Mouse (Mus musculus) frontal cortex, adult 2 months (tissue): ENCODE measurements around the gene Fam186b. TPM values are rescaled to one million over a fixed set of nuclear protein-coding genes. Genes with fewer than 3 reads are reported as not detected.
"Not testable (repeated sequence)": the region's sequence is repeated elsewhere in the genome, so short reads cannot be mapped to it uniquely, and the experiment has no call there.

Source experiments
- DNase-seq, 2 experiments: peaks; one replicate each; pipeline ENCODE4 v3.0.0; 2022; ENCODE audit warnings: low spot score in 1 of 2; ENCODE audit errors: extremely low spot score in 1 of 2
- polyA plus RNA-seq: library from polyadenylated mRNA; depleted of rRNA; stranded (reverse); fragments of >200 nt; gene quantifications from 2 replicates; pipeline ENCODE4 v1.2.3, GENCODE M21; 2012

Fam186b gene
- polyA plus RNA-seq, 1 experiment = 1.7 TPM

GRCm38 (mm10) chr15:99264363-99264762 lies 31.3 kb downstream of the Fam186b start:
- DNase-seq = no peak

- no peak for DNase-seq
These were observed 33.0 kb downstream of the Fam186b start for GRCm38 (mm10) chr15:99262702-99263101.

DNA sequence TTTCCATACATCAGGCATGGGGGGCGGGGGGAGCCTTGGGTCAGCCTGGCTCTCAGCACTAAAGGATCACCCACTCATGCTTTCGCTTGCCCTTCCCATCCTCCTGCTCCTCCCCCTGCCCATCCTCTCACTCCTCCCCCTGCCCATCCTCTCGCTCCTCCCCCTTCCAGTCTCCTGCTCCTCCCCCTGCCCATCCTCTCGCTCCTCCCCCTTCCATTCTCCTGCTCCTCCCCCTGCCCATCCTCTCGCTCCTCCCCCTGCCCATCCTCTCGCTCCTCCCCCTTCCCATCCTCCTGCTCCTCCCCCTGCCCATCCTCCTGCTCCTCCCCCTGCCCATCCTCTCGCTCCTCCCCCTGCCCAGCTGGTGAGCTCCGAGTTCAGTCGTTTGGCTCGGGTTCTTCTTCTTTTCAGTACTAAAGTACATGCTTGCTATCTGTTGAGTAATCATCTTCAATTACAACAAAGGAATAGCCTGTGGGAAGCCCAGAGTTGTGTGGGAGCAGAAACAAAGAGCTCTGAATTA lies 35.9 kb downstream of the Fam186b start:
- DNase-seq = peak in 1 of 2 experiments; percentile 70

- no peak for DNase-seq
These were observed 36.4 kb downstream of the Fam186b start for GRCm38 (mm10) chr15:99259167-99259729.

DNA sequence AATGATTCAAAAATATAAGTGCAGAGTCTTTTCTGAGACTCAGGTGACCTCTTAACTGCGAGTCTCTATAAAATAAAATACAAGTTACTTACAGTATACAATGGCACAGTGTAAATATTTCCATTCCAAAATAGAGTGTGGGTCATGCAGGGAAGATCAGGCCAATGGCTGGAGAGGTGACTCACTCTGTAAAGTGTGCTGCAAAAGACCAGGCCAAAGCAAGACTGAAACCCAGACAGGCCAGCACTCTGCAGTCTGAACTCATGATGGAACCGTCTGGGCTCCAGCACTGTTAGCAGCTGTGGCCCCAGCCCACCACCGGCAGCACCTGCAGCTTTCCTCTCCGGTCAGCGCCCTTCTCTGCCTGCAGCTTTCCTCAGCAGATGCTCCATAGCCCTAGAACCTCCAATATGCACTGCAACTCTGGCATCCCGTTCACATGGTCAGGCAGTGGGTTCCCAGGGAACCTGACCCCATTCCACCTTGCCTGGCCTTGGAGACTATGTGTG lies 40.4 kb downstream of the Fam186b start:
- DNase-seq = no peak

DNA sequence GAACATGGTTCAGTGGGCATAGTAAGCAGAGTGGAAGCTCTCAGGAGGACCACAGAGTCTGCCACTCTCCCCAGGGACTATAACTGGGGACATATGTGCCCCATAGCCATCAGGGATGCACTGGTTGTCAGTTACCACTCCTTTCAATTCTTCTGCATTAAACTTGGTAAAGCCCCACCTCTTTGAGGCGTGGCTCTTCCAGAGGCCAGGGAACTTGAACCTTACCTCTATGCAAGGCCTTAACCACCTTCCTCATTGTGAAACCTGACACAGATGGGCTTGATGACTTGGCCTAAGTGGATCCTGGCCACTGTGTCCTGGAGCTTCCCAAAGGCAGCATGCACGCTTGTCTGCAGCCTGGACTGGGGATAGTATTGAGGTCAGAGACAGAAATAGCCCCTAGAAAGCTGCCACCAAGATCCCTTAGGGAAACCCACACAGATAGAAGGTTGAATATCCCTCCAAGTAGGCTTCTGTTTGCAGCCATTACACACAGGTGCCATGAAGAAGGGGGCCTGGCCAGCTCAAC lies 41.1 kb downstream of the Fam186b start:
- no peak for DNase-seq

- DNase-seq = no peak
These were observed 41.9 kb downstream of the Fam186b start for GRCm38 (mm10) chr15:99253772-99254171.

GRCm38 (mm10) chr15:99253175-99253479 lies 42.6 kb downstream of the Fam186b start:
- not testable (repeated sequence) for DNase-seq

DNA sequence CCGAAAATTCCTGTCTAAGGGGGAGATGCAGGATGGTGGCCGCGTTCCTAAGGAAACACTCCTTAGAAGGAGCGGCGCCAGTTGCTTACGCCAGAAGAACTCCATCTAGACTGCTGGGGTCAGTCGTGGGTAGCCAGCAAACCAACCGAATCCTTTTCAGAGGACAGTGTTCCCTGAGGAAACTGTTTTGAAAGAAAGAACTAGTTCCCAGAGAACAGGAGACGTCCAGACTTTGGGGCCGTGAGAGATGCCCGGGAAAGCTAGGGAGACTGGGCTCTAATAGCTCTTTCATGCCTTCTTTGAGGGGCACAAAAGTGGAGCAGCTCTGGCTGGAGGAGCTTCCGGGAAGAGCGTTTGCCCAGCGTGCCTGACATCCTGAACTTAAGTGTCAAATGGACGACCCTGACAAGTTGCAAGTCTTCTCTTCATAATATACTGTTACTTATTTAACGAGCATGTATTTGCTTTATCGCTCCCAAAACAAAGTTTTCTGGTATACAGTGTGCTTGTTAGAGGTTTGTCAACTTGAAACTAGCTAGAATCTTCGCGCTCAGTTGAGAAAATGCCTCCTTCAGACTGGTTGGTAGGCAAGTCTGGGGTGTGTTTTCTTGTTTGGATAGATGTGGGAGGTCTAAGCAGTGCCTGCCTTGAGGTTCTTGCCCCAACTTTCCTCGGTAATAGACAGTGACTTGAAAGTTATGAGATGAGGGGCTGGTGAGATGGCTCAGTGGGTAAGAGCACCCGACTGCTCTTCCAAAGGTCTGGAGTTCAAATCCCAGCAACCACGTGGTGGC lies 43.1 kb downstream of the Fam186b start:
- DNase-seq = no peak

GRCm38 (mm10) chr15:99251626-99252380 lies 43.9 kb downstream of the Fam186b start, which contains the start of gene Mcrs1:
TSS of gene Mcrs1 (minus strand) at chr15:99251961.
- DNase-seq = peak; percentile 98 to 99

- not testable (repeated sequence) for DNase-seq
These were observed 44.6 kb downstream of the Fam186b start for GRCm38 (mm10) chr15:99251111-99251510.

DNA sequence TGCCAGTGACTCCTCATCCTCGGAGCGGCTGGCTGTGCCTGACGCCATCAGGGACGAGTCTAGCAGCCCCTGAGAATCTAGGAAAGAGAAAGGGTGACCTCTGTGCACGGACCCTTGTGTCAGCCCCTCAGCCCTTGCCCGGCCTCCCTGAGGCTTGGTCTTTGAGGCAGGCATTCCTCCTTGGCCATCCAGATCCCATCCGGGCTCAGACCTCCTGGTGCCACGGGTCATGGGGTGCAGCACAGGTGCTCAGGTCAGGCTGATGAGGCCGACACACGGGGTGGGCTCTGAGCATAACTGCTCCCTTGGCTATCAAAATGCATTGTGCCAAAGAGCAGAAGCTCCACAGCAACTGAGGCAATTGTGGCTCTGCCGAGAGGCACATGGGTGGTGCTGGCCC lies 45.8 kb downstream of the Fam186b start:
- no peak for DNase-seq

- peak; percentile 82 to 87 for DNase-seq
These were observed 46.7 kb downstream of the Fam186b start for GRCm38 (mm10) chr15:99248972-99249371.

DNA sequence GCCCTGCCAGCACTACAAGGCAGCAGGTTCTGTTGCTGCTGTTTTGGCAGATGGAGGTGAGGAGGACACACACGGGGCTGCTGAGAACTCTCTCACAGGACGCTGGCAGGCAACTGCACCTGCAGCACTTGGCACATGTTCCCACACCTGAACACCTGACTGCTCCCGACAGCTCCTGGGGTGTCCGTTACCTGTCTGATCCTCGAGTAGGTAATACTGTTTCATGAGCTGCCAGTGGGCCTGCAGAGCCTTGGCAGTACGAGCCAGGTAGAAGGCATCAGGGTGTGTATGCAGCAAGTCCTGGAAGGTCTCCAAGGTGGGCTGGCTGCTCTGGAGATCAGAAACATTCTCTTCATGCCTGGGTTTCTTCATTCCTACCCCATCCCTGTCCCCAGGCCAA lies 49.0 kb downstream of the Fam186b start:
- DNase-seq = not testable (repeated sequence)

GRCm38 (mm10) chr15:99242045-99242444 lies 53.6 kb downstream of the Fam186b start:
- DNase-seq = no peak

DNA sequence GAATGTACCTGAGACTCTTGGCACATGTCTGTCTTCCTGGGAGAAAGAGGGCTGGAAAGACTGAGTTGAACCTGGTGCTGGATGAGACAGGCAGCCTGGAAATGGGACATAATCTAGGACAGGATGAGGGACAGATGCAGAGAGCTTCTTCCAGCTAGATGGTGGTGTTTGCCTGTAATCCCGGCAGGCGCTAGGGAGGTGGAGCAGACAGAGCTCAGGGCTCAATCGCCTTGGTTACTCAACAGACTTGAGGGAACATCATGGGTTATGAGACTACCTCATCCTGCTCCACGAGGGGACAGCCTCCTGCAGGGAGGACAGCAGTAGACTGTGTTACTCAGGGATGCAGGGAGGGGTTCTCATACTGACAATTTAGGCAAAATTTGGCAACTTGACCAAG lies 54.4 kb downstream of the Fam186b start:
- DNase-seq = no peak

- no peak for DNase-seq
These were observed 55.6 kb downstream of the Fam186b start for GRCm38 (mm10) chr15:99240129-99240528.

- no peak for DNase-seq
These were observed 57.7 kb downstream of the Fam186b start for GRCm38 (mm10) chr15:99238006-99238405.

- DNase-seq = no peak
These were observed 61.2 kb downstream of the Fam186b start for GRCm38 (mm10) chr15:99234326-99235010.

DNA sequence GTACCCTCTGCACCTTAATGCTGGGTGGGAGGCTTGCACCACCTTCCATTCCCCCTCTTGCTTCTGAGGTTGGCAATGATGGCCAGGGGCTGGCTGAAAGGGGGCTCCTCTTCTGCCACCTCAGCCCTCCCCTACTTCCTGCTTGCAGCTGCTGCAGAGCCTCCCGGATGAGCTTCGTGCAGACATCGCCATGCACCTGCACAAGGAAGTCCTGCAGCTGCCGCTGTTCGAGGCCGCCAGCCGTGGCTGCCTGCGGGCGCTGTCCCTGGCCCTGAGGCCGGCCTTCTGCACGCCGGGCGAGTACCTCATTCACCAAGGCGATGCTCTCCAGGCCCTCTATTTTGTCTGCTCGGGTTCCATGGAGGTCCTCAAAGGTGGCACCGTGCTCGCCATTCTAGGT lies 62.0 kb downstream of the Fam186b start:
- no peak for DNase-seq
